Mouse (Mus musculus): Measurements from ENCODE around the gene Ccdc162.

Gene Ccdc162

DNA sequence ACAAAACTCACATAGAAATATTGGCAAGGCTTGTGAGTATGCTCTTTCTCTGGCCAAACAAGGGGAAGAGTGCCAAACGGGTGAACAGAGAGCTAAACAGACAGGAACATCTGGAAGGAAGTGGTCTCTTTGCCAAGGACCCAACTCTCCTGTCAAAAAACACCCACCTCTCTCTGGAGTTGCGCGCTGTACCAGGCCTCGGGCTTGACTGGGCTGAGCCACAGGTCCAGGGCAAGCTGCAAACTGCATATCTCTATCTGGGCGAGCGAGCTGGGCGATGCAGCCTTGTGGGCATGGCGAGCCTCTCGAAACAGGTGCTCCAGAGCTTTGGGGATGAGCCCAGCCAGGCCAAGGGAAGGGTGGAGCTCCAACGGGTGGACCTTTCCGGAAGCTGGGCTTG is 82.6 kb downstream of the Ccdc162 start:
- DNase-seq (ENCODE audit: low spot score) = no peak

DNA sequence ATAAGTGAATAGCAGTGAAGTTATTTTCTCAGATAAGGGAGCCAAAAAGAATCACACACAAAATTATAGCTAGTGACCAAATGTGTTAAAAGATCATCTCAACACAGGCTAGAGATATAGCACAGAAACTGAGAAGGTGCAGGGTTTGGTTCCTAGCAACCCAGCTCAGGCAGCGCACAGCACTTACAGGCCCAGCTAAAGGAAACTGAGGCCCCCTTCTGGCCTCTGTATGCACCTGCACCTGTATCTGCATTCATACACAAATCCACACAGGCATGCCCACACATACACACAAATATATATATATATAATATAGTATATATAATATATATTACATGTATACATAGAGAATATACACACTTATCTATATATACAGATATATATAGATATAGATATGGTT is 84.4 kb downstream of the Ccdc162 start:
- no peak for DNase-seq (ENCODE audit: low spot score)

DNA sequence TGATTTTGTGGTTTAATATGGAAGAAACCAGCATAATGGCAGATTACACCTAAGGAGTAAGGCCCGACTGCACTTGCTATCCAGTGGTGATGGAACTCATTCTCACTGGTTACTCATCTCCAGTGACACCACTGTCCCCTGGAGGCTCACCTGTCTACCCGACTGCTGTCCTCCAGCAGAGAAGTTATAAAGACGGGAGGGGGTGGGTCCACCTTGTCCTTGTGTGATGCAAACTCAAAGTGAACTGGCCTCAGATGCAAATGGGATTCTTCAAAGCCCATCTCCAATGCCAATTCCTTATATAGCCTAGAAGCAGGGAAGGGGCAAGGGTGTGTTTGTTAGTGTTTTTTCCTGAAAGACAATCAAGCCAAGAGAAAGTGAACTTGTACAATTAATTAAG is 89.4 kb downstream of the Ccdc162 start:
- DNase-seq (ENCODE audit: low spot score) = no peak

DNA sequence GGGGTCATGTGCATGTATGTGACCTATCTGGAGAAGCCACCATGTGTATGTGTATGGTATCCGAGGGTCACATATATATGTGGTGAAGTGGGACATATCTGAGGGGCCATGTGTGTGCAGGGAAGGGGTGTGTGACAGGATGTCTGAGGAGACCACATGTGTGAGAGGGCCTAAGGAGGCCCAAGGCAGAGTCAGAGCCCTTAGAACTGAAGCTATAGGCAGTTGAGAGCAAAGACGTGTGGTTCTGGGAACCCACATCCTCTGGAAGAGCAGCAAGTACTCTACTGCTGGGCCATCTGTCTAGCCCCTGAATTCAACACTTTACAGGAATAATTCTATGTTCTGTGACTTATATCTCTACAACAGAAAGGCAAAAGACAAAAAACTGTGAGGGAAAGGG is 96.4 kb downstream of the Ccdc162 start:
- no peak for DNase-seq (ENCODE audit: low spot score)

DNA sequence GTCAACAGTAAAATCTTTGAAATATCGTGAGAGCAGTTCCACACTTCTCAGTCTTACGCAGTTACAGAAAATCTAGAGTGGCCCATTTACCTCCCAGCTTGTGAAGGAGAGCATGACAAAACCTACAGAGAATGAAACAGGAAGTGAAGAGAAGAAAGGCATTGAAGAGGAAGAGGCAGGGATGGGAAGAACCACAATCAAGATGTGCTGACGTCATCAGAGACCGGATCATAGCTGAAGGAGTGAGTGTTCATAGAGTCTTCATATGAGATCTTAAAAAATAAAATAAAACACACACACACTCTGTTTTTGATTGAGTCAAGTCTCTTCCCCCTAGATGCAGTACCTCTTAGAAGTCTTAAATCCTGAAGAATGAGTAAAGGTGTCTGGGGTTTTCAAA is 100.9 kb downstream of the Ccdc162 start:
- DNase-seq (ENCODE audit: low spot score) = no peak

DNA sequence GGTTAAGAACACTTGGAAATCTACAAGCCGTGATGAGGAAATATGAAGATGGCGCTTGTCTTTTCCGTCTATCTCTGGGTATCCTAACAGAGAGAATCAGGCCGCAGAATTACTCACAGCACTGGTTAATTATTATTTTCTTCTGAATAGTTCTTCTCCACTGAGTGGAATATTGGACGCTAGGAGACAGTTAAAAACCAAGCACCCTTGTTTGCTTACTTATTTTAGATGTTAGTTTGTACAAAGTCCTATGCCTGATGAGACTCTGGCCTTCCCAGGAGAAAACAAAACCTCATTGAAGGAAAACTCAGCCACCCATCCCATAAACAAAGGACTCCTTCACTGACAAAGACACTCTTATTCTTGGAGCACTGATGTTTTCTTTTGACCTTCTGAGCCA is 104.5 kb downstream of the Ccdc162 start:
- DNase-seq (ENCODE audit: low spot score) = no peak

DNA sequence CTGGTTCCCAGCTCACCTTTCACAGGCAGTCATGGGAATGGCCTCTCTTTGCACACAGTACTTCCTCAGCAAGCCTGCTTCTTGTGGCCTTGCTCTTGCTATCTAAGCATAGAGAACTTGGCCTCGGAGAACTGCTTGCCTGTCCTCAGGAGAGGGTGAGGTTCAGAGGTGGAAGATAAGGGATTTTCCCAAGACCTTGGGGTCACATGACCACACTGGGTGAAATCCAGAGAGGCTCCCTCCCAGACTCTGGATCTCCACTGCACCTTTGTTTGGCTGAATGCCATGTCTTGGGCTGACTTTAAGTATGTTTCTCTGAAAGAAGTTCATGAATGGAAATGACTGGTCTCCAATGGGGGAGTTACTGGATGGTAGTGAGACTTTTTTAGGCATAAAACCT is 107.0 kb downstream of the Ccdc162 start:
- no peak for DNase-seq (ENCODE audit: low spot score)

DNA sequence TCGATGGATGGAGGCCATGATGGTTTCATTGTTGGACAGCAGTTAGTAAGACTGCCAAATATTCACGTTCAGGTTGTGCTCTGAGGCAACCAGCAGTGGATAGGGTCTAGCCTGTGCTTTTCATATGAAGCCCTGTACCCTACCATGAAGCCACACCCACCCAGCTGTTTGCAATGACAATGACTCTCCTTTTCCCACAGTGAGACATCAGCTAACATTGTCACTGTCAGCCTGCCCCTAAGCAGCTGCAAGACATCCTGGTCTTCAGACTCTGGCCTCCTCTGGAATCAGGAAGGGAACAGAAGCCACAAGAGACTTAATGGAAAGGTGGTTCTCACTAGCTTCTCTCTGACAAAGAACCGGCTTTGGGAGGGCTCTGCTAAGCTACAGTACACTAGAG is 107.9 kb downstream of the Ccdc162 start:
- no peak for DNase-seq (ENCODE audit: low spot score)

DNA sequence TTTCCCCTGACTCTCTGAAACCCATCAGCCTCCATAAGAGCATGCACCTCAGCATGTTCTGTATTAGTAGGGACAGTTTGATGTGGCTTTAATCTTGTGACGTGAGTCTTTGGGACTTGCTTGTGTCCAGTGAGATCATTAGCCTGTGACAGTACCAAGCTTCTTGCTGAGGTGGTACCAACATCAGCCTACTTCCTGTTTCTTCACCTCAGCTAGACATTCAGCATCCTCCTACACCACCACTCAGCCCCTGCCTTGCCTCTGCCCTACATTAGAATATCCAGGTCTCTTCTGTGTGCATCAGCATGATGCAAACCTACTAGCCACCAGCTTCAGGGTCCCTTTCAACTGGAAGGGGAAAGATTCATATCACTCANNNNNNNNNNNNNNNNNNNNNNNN is 113.8 kb downstream of the Ccdc162 start:
- DNase-seq (ENCODE audit: low spot score) = no peak

DNA sequence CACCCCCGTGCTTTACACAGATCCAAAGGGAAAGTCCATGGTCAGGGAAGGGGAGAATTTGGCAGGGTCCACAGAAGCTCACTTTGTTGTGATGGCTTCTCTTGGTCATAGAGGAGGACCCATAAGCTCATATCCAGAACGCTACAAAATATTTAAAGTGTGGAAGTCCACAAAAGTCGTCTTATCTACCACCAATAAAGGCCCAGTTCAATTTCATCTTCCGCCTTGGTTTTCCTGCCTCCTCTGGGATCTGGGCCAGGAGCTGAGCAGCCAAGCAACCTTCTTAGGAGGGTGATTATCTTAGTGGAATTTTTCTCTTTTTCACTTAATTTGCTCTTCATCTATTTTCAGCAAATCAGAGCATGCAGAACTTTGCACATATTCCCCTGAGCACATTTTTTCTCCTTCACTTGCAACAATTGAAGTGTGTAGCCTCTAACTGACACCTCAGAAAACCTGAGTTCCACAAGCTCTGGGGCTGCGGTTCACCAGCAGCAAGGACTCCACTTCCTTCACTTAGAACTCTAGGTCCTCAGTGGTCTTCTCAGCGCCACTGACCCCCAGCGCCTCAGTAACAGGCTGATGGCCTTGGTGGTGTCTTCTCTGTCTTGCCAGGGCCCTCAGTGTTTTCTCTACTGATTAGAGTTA is 114.4 kb downstream of the Ccdc162 start:
- no peak for DNase-seq (ENCODE audit: low spot score)

DNA sequence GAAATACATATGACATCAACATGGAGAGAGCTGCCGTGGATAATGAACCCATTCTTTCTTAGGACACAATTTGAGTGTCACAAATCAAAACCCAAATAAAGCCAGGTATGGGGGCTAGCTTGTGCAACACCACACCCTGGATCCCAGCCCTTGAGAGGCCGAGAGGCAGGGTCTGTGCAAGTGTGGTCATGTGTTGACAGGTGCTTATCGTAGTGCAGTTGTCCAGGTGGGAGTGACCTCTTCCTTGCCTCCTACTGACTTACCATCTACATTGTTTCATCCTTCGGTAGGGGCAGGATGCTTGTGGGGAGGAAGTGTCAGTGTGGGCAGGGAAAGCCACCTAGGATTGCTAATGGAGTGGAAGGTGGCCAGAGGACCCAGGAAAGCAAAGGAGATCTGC is 115.1 kb downstream of the Ccdc162 start:
- no peak for DNase-seq (ENCODE audit: low spot score)

DNA sequence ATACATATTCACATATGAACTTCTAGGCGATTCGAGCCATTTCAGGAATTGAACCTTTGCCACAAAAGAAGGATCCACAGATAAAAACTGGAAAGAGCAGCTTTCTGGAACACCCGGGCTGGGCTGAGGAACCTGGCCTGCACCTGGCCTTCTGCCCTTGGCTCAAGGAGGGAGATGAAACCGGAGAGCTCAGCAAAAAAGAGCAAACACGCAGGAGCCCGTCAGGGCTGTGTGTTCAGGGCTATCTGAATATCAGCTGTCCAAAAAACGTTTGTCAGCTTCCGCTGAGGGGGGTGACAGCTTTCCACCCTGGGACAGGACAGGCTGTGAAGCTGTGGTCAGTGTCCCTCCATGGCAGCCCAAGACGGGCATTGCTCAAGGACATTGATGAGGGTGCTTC is 117.4 kb downstream of the Ccdc162 start:
- no peak for DNase-seq (ENCODE audit: low spot score)

DNA sequence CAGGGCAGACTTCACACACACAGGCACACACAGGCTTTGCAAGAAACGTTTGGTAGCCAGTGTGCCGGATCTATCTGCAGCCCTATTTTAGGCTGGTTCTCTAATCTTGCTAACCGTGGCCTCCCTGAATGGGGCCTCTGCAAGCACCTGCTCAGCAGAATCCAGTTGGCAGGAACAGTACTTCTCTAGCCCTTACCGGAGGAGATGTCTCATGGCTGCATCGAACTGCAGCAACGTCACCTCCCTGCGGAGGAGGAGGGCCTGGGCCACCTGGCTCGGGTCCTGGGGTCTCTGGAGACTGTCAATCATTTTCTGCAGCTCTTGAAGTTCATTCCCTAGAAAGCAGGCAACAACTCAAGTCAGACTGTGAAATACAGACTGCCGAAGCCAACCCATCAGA is 118.2 kb downstream of the Ccdc162 start:
- DNase-seq (ENCODE audit: low spot score) = no peak

DNA sequence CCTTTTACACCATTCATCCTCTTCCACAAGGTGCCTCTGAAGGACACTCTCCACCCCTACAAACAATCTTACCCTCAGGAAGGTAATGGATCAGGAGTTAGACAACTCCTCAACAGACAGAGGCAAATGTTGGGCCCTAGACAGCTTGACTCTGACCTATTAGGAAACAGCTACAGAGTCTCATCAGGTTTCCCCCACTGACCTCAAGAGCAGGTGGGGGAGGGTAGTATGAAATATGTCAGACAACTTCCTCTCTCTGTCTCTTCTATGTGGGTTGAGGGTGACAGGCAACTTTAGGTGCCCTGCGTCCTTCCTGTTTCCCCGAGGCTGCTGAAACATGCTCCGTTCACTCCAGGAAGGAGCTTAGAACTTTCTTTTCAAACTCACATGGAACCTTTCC is 120.9 kb downstream of the Ccdc162 start:
- no peak for DNase-seq (ENCODE audit: low spot score)

DNA sequence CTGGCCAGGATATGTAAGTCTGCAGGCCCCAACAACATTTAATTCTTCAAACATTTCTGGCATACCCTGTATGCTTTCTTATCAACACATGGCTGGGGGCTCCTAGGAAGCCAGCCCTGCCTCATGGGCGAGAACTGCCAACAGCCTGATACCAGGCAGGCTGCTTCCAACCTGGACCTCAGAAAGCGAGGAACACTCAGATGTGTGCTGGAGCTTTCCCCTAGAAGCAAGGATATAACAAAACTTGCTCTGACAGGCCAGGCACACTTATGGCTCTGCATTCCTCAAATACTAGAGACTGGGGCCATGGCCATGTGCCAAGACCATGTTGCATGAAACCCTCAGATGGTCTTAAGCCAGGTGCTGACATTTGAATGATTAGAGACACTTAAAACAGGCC is 121.5 kb downstream of the Ccdc162 start:
- no peak for DNase-seq (ENCODE audit: low spot score)

DNA sequence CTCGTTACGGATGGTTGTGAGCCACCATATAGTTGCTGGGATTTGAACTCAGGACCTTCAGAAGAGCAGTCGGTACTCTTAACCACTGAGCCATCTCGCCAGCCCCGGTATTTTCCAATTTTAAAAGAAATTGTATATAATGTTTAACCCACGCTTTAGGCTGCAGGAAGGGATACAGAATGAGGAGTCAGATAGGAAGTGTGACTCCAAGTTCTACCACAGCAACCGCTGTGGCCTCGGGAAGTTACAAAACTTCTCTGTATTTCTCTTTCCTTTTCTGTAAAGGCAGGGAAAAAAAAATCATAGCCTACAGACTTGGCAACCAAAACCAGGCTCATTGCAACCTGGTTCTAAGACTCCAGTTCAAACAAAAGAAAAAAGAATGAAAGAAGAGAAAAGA is 122.0 kb downstream of the Ccdc162 start:
- no peak for DNase-seq (ENCODE audit: low spot score)

DNA sequence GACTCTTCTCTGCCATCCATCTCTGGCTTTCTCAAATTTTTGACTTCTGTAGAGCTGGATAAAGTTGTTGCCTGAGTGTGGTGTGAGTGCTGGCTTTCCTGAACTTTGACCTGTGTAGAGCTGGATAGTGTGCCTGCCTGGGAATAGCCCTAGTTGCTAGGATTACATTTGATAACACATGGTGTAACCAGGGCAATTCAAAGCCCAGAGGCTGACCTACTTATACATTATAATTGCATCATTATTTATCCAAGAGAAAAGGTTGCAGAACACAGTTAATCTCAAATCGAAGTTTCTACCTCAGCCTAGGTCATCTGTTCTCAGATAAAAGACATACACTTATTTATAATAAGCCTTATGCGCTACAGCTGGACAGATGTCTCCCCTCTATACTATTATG is 127.8 kb downstream of the Ccdc162 start:
- no peak for DNase-seq (ENCODE audit: low spot score)

DNA sequence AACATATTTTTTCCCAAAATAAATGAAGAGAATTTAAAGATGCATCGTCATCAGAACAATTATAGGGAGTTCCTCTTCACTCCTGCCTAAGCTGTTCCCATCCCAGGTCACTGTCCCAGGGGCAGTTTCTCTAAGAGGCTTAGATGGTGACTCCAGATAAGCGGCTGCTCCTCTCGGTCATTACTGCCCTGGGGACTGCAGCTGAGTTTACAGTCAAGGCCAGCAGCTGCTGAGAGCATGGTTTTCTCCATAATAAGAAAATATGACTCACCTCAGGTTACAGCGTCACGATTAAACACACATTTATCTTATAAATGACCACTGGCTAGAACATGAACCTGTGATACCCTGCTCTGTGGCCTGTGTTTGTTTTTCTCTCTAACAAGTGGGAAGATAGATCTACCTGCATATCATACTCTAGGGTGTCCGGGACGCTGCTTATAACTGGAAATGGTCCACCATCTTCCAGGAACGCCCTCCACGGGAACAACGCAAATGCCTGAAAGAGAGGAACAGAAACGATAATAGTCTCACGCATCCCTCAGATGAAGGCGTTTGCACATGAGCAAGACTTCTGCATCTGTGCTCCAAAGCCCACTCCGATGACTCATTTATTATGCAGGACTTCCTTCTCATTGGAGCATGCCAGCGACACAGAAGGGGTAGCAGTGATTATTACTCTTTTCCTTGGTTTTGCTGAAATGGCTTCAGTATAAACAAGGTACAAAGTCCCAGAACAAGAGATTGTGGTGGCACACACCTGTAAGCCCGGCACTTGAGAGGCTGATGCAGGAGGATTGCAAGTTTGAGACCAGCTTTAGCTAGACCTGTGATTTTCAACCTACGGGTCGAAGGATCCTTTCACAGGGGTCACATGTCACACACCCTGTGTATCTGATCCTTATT is 129.2 kb downstream of the Ccdc162 start:
- DNase-seq (ENCODE audit: low spot score) = no peak

DNA sequence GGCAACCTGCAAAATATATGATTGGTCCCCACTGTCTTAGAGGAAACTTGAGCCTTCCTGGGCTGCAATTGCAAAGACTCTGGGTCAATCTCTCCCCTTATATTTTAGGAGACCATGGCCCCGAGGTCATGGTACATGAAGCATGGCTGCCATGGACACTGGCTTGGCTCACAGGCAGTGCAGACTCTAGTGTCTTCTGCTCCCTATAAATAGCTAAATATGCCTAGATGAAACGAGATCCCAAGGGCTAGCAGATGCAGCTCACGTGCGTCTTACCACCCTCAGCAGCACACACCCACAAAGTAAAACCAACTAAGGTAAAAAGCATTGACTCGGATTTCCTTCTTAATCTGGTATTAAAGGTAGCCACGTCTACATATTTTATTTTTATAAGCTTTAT is 133.1 kb downstream of the Ccdc162 start:
- DNase-seq (ENCODE audit: low spot score) = no peak

DNA sequence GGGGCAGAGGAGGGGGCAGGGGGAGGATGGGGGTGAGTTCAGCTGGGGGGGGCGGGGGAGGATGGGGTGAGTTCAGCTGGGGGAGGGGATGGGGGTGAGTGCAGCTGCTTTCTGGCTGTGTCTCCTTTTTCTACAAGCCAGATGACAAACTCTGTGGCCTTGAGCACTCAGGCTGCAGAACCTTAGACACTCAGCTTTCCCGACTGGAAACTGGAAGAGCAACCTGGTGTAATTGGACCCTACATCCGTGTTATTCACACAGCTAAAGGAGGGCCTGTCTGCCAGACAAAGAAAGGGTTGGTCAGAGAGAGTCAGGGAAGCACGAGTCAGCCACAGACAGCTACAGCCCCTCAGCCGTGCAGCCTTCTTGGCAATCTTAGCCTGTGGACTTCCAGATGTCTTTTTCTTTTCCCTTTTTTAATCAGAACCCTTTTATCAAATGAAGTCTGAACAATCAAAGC is 133.5 kb downstream of the Ccdc162 start:
- no peak for DNase-seq (ENCODE audit: low spot score)

DNA sequence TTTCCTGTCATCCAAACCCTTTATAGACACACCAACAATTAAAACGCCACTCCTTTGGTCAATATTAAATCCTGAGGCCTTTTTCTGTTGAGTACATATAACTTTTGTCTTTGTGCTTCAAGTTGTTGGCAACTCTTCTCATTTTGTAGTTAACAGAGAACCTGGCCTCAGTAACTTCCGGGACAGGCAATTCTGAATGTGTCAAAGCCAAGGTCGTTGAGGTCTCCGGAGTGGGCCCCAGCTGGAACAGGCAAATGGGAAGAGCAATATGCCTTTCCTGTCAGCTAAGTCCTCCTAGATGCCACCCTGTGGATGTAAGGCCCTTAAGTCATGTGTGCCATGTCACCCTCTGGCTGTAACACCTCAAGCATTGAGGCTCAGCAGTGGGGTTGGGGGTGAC is 136.0 kb downstream of the Ccdc162 start:
- no peak for DNase-seq (ENCODE audit: low spot score)

DNA sequence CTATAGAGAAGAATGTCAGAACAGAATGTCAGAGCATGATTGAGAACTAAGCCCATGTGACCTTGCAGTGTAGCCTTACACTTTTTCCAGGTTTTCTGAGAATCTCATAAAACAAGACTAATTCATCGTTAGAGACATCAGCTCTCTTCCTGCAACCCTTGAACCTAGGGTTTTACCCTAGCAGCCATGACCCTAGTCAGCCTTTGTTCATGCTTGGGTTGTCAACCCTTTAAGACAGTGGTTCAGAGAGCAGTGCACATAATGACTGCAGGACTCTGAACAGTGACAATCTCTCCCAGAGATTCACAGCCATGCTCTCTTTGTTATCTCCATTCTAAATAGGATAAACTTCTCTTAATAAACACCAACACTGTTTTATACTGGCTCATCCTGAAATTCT is 137.9 kb downstream of the Ccdc162 start:
- DNase-seq (ENCODE audit: low spot score) = no peak

DNA sequence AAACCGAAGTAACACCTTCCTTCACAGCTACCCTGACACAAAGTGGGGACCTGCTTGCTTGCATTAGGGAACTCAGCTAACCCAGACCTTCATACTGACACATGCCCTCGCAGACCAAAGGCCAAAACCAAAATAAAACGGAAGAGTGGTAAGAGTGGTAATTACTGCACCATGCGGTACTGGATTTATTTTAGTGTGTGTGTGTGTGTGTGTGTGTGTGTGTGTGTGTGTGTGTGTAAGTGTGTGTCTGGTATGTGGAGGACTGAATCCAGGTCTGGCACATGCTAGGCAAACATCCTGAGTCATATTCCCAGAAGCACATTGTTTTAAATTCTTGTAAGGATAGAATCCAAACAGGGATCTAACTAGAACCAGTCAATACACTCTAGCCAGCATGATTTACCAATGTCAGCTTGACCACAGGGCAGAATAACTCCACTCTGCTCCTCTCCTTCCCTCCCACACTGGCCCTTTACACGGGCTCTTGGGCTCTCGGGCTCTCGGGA is 140.1 kb downstream of the Ccdc162 start:
- no peak for DNase-seq (ENCODE audit: low spot score)
